Mouse (Mus musculus) central nervous system, embryonic 18 days (tissue): Measurements from ENCODE around the gene Dnmt3l. TPM values are rescaled to one million over a fixed set of nuclear protein-coding genes. Genes with fewer than 3 reads are reported as not detected.

Source experiments
- polyA plus RNA-seq: library from polyadenylated mRNA; depleted of rRNA; stranded (reverse); fragments of >200 nt; gene quantifications from 2 replicates; pipeline ENCODE4 v1.2.3, GENCODE M21; 2012; rRNA removed

The Dnmt3l gene
- polyA plus RNA-seq = not detected in 2 replicates

DNA sequence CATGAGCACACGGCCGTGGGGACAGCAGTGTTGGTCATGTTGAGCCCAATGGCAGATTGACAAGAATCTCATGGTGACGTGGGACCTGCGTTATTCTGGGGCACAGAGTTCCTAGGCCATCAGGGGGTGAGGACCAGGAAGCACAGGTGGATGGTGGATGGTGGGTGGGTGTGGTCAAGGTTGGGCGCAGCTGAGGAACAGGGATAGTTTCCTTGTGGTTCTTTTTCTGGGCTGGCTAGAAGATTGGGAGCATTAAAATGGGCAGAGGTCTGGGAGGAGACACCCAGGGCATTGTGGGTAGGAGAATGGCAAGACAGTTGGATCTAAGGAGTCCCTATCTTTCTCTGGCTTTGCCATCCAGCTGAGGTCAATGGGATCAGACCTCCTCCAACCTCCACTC, at the start of gene Dnmt3l:
Gene Dnmt3l (plus strand): TSS at position 301 of the 400 bp plus-strand sequence.

GRCm38 (mm10) chr10:78009945-78010293, 31.8 kb upstream of the Dnmt3l start, which contains the start of gene Pfkl:
Gene Pfkl, minus strand, starts transcription at chr10:78010083.

DNA sequence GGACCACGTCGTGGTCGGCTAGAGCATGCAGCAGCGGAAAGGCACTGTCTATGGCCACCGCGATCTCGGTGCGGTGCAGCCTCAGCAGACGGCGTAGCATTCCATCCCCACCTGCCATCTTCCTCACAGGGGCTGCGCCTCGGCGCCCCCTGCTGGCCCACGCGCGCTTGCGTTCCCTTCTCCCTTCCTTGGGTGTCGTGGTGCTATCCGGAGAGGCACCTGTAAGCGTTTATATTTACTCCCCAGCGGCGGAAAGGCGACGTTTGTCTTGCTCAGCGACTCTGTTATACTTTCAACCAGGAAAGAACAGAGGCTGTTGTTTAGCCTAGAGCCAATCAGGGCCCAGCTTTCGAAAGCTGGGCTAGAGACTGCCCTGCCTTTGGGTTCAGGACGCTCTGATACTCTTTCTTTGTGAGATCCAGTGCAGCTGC, 1.7 kb downstream of the Dnmt3l start, which contains the start of gene Aire:
Gene Aire (minus strand): TSS at position 205 of the 431 bp plus-strand sequence.

DNA sequence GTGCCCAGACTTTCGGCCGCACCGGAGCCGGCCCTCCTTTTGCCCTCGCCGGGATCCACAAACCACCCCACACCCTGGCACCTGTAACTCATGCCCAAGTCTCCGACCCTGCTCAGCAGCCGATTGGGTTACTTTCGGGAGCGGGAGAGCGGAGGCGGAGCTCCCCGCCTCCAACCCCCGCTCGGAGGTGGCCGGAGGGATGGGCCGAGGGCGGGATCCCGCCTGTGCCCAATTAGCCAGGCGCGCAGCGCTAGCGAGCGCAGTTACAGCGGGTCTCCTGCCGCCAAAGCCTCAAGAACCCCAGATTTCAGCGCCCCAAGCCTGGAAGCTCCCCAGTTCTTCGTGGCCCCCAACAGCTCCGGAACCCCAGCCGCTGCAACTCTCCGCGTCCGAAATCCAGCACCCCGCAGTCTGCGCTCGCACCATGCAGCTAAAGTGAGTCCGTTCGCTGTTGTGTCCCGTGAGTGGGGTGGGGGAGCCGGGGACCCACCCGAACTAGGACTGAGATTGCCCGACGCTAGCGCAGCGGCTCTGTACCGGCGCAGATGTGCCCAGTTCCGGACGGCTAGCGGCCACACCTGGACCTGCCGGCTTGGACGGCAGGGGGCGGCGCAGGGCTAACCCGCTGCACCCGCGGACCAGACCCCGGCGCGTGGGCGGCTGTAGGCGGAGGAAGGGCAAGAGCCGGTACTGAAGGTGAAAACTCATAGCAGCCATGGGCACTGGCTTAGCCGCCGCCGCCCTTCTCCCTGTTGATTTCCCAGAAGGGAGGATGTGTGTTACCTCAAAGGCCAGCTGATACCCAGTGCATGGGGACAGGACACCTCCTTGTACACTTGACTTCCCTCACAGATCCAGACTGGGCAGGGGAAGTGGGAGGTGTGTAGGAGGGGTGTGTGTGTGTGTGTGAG, 27.6 kb downstream of the Dnmt3l start, which contains the start of gene Icosl:
Gene Icosl (plus strand): TSS at position 202 of the 911 bp plus-strand sequence.

Other genes with a start within 250 kb of the Dnmt3l start
- not detected in 2 replicates for gene Gm9639, start 246.9 kb upstream of the Dnmt3l start, polyA plus RNA-seq
- gene Gm19668, start 242.8 kb upstream of the Dnmt3l start, polyA plus RNA-seq = not detected in 2 replicates
- 0.09 TPM in 1 of 2 replicates, not detected in the other for gene Gm9507, start 230.1 kb upstream of the Dnmt3l start, polyA plus RNA-seq
- not detected in 2 replicates for gene Gm2696, start 227.3 kb upstream of the Dnmt3l start, polyA plus RNA-seq
- not detected in 2 replicates for gene Krtap10-4, start 214.9 kb upstream of the Dnmt3l start, polyA plus RNA-seq
- not detected in 2 replicates for gene Krtap10-10, start 206.0 kb upstream of the Dnmt3l start, polyA plus RNA-seq
- not detected in 2 replicates for gene Gm36176, start 195.1 kb upstream of the Dnmt3l start, polyA plus RNA-seq
- not detected in 2 replicates for gene Gm10318, start 189.1 kb upstream of the Dnmt3l start, polyA plus RNA-seq
- gene Gm3285, start 180.0 kb upstream of the Dnmt3l start, polyA plus RNA-seq = not detected in 2 replicates
- 19.3 and 20.3 TPM in 2 replicates for gene Lrrc3, start 139.4 kb upstream of the Dnmt3l start, polyA plus RNA-seq
- gene Trpm2, start 71.4 kb upstream of the Dnmt3l start, polyA plus RNA-seq = 12.8 and 13.4 TPM in 2 replicates
- gene 1810043G02Rik, start 63.4 kb upstream of the Dnmt3l start, polyA plus RNA-seq = 66.5 and 68.2 TPM in 2 replicates
- gene Pfkl, start 31.9 kb upstream of the Dnmt3l start, polyA plus RNA-seq = 159 and 175 TPM in 2 replicates
- gene Aire, start 1.7 kb downstream of the Dnmt3l start, polyA plus RNA-seq = 0.62 and 0.68 TPM in 2 replicates
- gene Icosl, start 27.4 kb downstream of the Dnmt3l start, polyA plus RNA-seq = 1.1 and 1.3 TPM in 2 replicates
- 76.6 and 90.9 TPM in 2 replicates for gene D10Jhu81e, start 127.8 kb downstream of the Dnmt3l start, polyA plus RNA-seq
- gene Pwp2, start 143.2 kb downstream of the Dnmt3l start, polyA plus RNA-seq = 20.7 and 22.1 TPM in 2 replicates
- gene Trappc10, start 202.7 kb downstream of the Dnmt3l start, polyA plus RNA-seq = 61.0 and 63.4 TPM in 2 replicates